Mouse (Mus musculus) olfactory bulb, adult 2 months (tissue): Measurements from ENCODE around the gene Kmt5a. TPM values are rescaled to one million over a fixed set of nuclear protein-coding genes. Genes with fewer than 3 reads are reported as not detected.

Source experiments
- H3K27ac ChIP-seq: fragments of 200-500 bp; 2 replicates; pipeline ENCODE4 v1.5.1; 2012; ENCODE audit warnings: low read depth, low read length; ENCODE audit not compliant: insufficient read depth
- H3K4me1 ChIP-seq: fragments of 200-500 bp; 2 replicates; pipeline ENCODE4 v1.6.1; 2012; ENCODE audit warnings: low read length; ENCODE audit not compliant: control insufficient read depth, insufficient read depth
- H3K4me3 ChIP-seq: fragments of 200-500 bp; 2 replicates; pipeline ENCODE4 v1.5.1; 2012; ENCODE audit warnings: mild to moderate bottlenecking, low read depth, low read length, moderate library complexity; ENCODE audit not compliant: insufficient read depth
- CTCF ChIP-seq: fragments of 200-500 bp; IDR thresholded peaks from 2 replicates; pipeline ENCODE4 v1.5.1; 2012; ENCODE audit warnings: low read depth, mild to moderate bottlenecking, low read length, moderate library complexity; ENCODE audit not compliant: insufficient read depth
- POLR2A ChIP-seq: fragments of 200-500 bp; IDR thresholded peaks from 2 replicates; pipeline ENCODE4 v1.6.1; 2012; ENCODE audit warnings: mild to moderate bottlenecking, low read depth, low read length, moderate library complexity; ENCODE audit not compliant: insufficient read depth
- WGBS: fragments of 180-500 bp; shearing (Covaris S2); methylation state at CpG from one replicate; pipeline ENCODE4 v1.1.7; 2018; 5-methylcytosine and 5-hydroxymethylcytosine counted together
- polyA plus RNA-seq: library from polyadenylated mRNA; stranded (reverse); fragments of >200 nt; gene quantifications from 2 replicates; pipeline ENCODE4 v1.2.4, GENCODE M21; 2012; ENCODE audit warnings: low replicate concordance; ENCODE audit not compliant: missing spikeins, insufficient read depth, insufficient read length

Kmt5a gene
- polyA plus RNA-seq, 1 experiment, result 371 TPM

DNA sequence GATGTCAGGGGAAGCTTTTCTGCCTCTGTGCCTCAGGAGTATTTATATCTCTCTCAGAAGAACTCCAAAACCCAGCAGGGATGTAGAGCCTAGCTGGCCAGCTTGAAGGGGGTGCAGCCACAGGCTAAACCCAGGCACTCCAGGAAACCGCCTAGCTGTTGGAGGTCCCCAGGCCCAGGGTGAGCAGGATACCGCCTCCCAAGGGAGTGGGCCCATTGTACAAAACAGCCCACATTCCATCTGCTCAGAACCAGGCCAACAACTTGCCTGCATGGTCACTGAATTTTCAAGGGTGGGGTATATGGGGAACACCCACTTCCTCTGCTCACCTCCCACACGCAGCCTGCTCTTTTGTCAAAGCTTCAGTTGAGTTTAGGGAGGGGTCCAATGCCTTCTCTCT is 60.8 kb downstream of the Kmt5a start:
- Histone ChIP-seq H3K4me1 (peaks cover under 1% of the 10 kb centered on the region; the same call in 1 of the 2 replicates), H3K27ac (no peak overlapping the region), H3K4me3 (no peak overlapping the region)
- TF ChIP-seq POLR2A, result no peak
- no peak for TF ChIP-seq CTCF
- WGBS, result 92% methylated on average over 3 of the region's 3 CpGs

DNA sequence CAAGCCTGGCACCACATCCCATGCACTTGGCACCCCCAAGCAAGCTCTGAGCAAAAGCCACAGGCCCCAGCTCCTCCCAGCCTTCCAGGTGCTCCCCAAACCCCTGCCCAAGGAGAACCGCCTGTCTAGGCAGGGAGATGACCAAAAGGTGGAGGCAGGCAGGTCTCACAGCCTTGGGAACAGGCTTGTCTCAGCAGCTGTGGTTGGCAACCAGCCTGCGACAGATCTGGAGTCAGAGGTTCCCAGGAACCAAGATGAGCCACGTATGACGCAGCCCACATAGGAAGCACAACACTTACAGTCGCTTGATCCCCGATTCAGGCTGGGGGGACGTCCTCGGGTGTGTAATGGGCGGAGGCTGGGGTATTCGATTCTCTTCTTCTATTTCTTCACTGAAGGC is 61.8 kb downstream of the Kmt5a start:
- TF ChIP-seq POLR2A (no peak), CTCF (no peak)
- no peak overlapping the region for H3K27ac ChIP-seq
- 88% methylated on average over 10 of the region's 10 CpGs for WGBS
- H3K4me1 ChIP-seq, result no peaks in the 10 kb centered on the region
- H3K4me3 ChIP-seq, result no peak overlapping the region

DNA sequence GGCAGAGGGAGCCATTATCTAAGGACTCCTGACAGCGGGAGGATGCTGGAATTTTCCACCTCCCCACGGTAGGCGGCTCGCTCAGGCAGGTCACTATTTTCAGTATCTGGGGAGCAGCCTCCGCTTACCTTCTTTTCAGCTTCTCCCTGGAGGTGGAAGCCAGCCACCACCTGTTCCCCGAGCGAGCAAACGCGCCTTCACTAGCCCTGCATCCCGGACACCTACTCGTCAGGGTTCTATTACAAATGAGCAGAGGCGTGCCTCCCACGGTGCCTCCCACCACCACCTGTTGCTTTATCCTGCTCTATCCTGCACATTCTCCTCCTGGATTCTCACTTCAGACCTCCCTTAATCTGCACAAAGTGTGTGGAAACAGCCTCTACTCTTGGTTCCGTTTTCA is 64.0 kb downstream of the Kmt5a start:
- Histone ChIP-seq H3K27ac (no peak overlapping the region), H3K4me3 (no peak overlapping the region), H3K4me1 (no peaks in the 10 kb centered on the region)
- no peak for TF ChIP-seq CTCF
- no peak for TF ChIP-seq POLR2A
- 52% methylated on average over 14 of the region's 14 CpGs for WGBS

DNA sequence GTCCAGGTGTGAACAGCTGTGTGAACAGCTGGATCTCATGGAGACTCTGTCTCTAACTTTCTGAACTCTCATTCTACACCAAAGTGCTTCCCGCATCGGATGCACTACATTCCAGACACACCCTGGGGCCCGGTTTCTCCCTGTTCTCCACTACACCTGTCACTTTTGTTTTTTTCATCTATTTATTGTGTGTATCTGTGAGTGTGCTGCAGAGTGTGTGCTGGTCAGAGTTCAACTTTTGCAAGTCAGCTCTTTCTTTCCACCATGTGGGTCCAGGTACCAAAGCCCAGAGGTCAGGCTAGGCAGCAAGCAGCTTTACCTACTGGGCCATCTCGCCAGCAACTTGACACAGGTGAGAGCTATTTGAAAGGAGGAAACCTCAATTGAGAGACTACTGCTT is 65.5 kb downstream of the Kmt5a start:
- 94% methylated on average over 4 of the region's 4 CpGs for WGBS
- no peak for TF ChIP-seq CTCF
- TF ChIP-seq POLR2A, result no peak
- H3K4me1 ChIP-seq, result no peaks in the 10 kb centered on the region
- H3K27ac ChIP-seq, result no peak overlapping the region
- H3K4me3 ChIP-seq, result no peak overlapping the region

DNA sequence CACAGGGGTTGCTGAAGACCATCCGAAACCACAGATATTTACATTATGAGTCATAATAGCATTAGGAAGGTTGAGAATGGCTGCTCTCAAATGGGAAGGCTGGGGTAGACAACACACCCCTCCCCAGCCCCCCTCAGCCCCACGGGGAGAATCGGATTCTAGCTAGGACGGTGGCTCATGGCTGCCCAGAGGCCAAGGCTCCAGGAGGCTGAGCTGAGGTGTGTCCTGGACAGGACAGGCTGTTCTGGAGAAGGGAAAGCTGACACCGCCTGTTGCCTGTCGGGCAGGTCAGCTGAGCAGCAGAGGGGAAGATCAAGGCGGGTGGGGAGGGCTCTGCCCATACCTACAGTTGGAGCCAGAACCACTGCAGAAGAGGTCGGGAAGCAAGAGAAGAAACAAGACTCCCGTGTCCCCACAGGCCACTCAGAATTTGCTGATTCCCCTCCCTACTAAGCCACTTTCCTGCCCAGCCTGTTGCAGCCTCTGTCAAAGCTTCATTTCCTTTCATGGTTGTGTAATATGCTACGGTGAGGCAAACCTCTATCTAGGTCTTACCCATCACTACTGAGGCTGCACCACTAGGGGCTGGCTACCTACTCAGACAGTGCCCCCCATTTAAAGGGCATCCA is 67.1 kb downstream of the Kmt5a start:
- TF ChIP-seq CTCF (no peak), POLR2A (no peak)
- no peak overlapping the region for H3K4me3 ChIP-seq
- H3K27ac ChIP-seq, result no peak overlapping the region
- 80% methylated on average over 10 of the region's 10 CpGs for WGBS
- H3K4me1 ChIP-seq, result no peaks in the 10 kb centered on the region

DNA sequence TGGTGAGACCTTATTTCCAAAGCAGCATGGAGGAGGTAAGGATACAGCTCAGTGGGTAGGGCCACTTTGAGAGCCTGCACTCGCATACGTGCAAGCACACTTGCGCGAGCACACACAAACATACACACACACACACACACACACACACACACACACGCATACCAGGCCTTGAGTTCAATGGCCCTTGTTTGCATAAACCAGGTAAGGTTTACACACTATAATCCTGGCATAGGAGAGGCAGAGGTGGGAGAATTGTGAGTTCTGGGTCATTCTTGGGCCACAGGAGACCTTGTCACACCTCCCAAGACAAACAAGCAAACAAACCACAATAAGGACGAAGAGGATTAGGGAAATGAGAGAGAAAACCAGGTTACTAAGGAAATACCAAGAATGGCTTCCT is 69.5 kb downstream of the Kmt5a start:
- Histone ChIP-seq H3K4me3 (no peak overlapping the region), H3K27ac (no peak overlapping the region), H3K4me1 (no peaks in the 10 kb centered on the region)
- WGBS, result 88% methylated on average over 6 of the region's 6 CpGs
- TF ChIP-seq POLR2A, result no peak
- TF ChIP-seq CTCF, result no peak

DNA sequence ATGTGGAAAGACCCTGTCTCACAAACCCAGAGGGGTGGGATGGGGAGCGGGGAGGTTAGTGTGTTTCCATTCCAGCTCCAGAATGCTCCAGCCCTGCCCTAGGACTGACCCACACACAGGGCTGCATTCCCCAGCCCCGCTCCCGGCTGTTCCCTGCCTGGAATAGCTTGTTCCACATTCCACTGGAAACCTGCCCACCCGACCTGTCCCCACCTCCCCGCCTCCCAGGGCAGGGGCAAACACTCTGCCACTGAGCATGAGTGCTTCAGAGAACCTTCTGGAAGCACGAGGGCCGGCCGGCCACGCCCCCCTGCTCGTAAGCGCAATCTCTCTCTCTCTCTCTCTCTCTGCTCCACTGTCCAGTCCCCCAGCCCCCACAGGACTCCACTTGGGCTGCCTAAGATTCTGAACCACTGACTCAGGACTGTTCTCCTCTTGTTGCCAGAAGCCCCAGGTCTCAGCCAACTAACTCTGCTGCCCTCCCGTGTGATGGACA is 70.1 kb downstream of the Kmt5a start:
- no peak for TF ChIP-seq POLR2A
- TF ChIP-seq CTCF, result no peak
- H3K27ac ChIP-seq, result no peak overlapping the region
- H3K4me3 ChIP-seq, result no peak overlapping the region
- no peaks in the 10 kb centered on the region for H3K4me1 ChIP-seq
- WGBS, result 72% methylated on average over 12 of the region's 12 CpGs

DNA sequence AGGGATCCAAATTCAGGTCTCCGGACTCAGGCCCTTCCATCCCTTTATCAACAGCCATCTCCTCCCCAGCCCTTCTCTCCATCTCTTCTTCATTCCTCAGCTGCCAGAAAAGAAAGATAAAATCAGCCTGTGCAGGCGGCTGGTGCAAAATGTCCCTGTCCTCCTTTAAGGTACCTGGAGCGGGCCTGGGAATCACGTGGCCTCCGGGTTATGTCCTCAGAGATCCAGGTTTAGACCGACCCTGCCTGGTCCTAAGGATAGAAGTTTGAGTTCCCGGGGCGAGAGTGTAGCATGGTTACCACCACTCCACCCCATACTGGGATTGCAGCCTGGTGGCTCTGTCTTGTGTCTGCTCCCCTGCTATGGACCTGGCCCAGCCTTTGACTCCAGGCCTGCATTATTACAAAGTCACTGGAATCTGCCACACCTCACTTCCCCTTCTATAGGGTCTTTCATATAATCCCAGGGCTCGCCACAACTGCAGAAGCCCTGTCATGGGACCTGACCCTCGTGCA is 70.9 kb downstream of the Kmt5a start:
- no peaks in the 10 kb centered on the region for H3K4me1 ChIP-seq
- H3K4me3 ChIP-seq, result no peak overlapping the region
- TF ChIP-seq POLR2A (no peak), CTCF (no peak)
- no peak overlapping the region for H3K27ac ChIP-seq
- 93% methylated on average over 10 of the region's 10 CpGs for WGBS

Other genes with a start within 250 kb of the Kmt5a start
- 145 TPM in 1 of 2 replicates, not detected in the other for gene Pitpnm2, start 190.2 kb upstream of the Kmt5a start, polyA plus RNA-seq
- gene Mphosph9, start 112.0 kb upstream of the Kmt5a start, polyA plus RNA-seq, result not detected in 2 replicates
- gene 2810006K23Rik, start 111.8 kb upstream of the Kmt5a start, polyA plus RNA-seq, result not detected in 2 replicates
- not detected in 2 replicates for gene Cdk2ap1, start 76.8 kb upstream of the Kmt5a start, polyA plus RNA-seq
- 263 and 488 TPM in 2 replicates for gene Sbno1, start 13.9 kb upstream of the Kmt5a start, polyA plus RNA-seq
- not detected in 2 replicates for gene Rilpl2, start 38.4 kb downstream of the Kmt5a start, polyA plus RNA-seq
- gene Snrnp35, start 43.2 kb downstream of the Kmt5a start, polyA plus RNA-seq, result not detected in 2 replicates
- not detected in 2 replicates for gene Rilpl1, start 91.5 kb downstream of the Kmt5a start, polyA plus RNA-seq
- gene Tmed2, start 100.8 kb downstream of the Kmt5a start, polyA plus RNA-seq, result not detected in 2 replicates
- gene Ddx55, start 112.9 kb downstream of the Kmt5a start, polyA plus RNA-seq, result not detected in 2 replicates
- gene Eif2b1, start 139.2 kb downstream of the Kmt5a start, polyA plus RNA-seq, result not detected in 2 replicates
- gene Gtf2h3, start 139.2 kb downstream of the Kmt5a start, polyA plus RNA-seq, result not detected in 2 replicates
- gene Atp6v0a2, start 188.6 kb downstream of the Kmt5a start, polyA plus RNA-seq, result 184 TPM in 1 of 2 replicates, not detected in the other